Mouse (Mus musculus): ENCODE measurements around the gene Lmf2.
A peak's percentile ranks its signal among the peaks of the same experiment; 100 is the strongest.

The Lmf2 gene

GRCm38 (mm10) chr15:89355241-89356187, at the start of gene Lmf2, which contains the start of gene Ncaph2:
TSS of gene Lmf2 (minus strand) at chr15:89355659.
TSS of gene Ncaph2 (plus strand) at chr15:89355719.
- peak; percentile 95 for DNase-seq

DNA sequence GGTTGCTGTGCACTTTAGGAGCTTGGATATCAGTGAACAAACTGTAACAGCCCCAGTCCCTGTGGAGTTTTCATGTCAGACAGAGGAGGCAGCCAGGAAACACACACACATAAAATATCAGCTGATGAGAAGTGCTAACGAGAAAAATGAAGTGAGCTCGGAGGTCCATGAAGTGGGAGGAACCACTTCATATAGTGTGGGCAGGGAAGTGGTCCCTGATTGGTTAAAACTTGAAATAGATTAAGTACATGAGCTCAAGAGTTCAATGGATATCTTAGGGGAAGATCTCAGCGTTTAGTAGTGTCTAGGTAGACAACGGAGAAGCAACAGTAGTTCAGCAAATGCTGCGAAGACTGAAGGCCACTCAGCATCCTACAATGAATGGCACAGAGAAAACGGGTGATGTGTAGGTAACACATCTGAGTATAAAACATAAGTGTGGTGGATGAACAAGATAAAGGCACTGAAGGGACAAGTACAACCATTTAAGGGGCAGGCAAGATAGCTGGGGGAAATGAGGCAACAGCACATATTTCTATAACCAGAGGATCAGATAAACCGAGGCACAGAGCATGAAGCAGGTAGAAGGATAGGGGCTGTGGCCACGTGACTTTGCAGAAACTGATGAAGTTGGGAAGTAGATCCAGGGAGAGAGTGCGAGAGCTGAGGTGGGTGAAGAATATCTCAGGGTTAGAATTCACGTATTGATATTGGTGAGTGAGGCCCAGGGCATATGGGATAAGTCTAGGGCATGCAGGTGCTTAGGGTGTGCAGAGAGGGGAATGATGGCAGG, 49.6 kb upstream of the Lmf2 start:
- DNase-seq, result no peak

GRCm38 (mm10) chr15:89402471-89402870, 47.0 kb upstream of the Lmf2 start:
- DNase-seq, result no peak

DNA sequence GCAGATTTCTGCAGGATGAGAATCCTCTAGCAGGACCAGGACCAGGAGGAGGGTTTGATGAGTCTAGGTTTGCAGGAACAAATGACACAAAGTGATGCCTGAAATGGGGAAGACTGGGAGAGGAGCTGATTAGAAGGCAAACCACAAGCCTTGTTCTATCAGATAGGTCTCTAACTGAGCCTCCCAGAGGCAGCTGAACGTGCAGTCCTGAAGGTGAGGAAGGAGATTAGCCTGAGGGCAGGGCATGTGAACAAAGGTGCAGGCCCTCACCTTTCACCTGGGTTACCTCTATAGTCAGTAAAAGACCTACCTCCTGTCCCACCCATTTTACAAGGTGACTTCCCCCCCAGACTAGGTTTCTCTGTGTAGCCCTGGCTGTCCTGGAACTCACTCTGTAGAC, 44.3 kb upstream of the Lmf2 start:
- no peak for DNase-seq

DNA sequence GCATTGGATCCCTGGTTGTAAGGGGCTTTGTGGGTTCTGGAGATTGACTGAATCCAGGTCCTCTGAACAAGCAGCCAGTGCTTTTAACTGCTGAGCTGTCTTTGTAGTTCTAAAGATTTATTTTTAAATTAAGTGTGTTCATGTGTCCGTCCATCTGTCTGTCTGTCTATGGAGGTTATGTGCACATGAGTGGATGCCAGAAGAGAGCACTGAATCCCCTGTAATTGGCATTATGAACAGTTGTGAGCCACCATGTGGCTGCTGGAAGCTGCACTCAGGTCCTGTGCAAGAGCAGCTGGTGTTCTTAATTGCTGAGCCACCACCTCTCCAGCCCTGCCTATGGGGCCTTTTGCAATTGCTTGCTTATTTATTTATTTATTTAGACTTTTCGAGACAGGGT, 42.7 kb upstream of the Lmf2 start:
- no peak for DNase-seq

GRCm38 (mm10) chr15:89396883-89397282, 41.4 kb upstream of the Lmf2 start:
- no peak for DNase-seq

DNA sequence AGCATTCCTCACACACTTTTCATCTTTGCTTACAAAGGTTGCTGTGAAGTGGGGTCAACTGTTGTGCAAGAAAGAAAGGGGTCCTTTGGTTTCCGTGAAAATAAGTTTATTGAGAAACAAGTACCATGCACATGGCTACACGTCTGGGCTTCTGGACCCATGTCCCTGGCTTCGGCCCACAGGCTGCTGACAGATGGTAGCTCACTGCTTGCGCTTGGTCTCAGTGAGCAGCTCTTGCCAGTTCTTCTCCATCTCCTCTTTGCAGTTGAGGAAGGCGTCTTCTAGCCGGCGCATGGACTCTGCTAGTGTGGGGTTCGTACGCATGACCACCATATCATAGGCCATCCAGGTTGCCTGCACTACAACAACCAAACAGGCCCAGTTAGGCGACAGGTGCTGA, 34.6 kb upstream of the Lmf2 start:
- no peak for DNase-seq

GRCm38 (mm10) chr15:89387127-89387526, 31.7 kb upstream of the Lmf2 start:
- DNase-seq, result no peak

DNA sequence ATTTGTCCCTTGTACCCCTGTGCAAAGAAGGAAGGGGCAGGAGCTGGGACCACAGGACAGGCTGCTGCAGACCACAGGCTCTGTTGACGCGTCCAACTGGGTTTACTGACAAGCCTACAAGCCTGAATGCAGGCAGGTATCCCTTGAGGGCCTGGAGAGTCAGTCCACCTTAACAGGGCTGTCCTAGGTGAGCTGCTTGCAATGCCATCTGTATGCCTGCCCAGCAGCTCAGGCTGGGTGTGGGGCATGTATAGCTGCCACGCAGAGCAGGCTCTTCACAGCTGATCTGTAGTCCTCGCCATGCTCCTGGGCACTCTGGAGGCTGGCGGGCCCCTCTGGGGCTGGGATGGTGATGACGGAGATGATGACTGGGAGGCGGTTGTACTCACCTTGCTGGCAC, 29.2 kb upstream of the Lmf2 start, which contains the start of gene Klhdc7b:
Gene Klhdc7b, plus strand, starts transcription at position 301 of the 400 bp plus-strand sequence.
- no peak for DNase-seq

DNA sequence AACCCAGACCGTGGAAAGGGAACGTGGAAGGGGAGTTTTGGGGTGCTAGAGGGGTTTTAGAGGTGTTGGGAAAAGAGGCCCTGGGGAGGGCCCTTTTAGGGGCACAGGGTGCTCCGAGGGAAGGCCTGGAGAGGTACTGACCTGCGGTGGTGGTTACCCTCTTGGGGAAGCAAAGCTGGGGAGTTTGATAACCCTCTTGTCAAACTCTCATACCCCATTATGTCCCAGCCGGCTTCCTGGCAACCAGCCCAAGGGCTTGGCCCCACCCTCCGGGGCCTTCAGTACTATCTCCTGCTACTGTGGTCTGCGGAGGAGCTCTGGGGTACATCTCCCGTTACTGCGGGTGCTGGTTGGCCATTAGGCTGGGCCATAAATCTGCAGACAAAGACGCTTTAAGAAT, 24.0 kb upstream of the Lmf2 start:
- DNase-seq, result no peak

DNA sequence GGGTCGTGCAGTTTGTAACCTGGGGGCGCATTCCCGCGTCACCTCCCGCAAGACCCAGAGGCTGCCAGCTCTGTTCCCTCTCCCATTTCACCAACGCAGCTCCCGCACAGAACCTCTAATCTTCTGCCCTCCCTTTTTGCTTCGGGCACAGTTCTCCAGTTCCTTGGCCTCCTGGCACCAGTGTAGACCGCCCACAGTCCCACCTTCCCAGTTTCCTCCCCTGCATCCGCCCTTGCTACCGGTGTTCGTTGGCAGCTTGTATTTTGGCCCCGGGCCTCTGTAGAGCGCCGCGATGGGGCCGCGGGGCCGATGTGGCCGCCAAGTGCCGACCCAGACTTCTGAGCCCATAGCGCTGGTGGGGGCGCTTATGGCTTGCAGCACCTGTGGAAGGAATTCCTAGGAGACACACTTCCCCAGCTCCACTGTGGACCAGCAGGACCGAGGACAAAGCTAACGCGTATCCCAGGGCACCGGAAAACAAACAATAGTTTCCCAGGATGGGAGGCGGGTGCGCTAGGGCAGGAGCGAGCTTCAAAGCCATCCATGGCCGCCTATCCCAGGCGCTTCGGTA, 23.5 kb upstream of the Lmf2 start, which contains the start of gene Odf3b:
Gene Odf3b, minus strand, starts transcription at position 452 of the 571 bp plus-strand sequence.
- no peak for DNase-seq

DNA sequence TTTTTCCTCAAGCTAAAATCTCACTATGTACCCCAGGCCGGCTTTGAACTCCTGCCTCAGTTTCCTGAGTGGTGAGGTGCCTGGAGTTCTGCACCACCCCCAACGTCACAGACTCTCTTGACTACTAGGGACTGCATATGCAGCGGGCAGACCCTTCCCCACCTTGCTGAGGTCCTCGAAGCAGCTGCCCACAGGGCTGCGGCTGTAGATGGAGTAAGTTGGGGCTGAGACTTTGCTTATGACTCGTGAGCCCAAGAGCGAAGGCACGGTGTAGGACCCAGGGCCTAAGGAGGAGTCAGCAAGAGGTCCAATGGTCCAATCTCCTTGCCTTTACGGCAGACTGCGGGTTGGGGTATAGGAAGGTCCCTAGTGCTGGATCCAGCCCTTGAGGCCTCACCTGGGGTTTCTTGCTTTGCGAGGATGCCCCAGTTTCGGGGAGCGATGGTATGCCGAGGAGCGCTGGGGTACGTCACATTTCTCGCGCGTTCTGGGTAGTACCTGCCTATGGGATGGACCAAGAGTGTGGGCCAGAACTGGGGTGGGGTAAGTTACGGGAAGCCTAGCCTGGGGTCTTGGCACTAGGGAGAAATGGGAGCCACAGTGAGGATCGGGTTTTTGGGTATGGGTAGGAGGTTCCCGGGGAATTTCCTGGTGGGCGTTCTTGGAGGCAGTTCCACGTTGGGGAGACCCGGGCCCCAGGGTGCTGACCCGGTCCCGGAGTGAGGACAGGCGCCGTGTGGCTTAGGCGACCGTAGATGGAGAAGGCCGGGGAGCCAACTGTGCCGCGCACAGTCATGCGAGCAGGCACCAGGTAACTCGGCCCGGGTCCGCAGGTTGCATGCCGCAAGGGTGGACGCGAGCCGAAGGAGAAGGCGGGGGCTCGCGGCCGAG, 22.7 kb upstream of the Lmf2 start:
- no peak for DNase-seq

DNA sequence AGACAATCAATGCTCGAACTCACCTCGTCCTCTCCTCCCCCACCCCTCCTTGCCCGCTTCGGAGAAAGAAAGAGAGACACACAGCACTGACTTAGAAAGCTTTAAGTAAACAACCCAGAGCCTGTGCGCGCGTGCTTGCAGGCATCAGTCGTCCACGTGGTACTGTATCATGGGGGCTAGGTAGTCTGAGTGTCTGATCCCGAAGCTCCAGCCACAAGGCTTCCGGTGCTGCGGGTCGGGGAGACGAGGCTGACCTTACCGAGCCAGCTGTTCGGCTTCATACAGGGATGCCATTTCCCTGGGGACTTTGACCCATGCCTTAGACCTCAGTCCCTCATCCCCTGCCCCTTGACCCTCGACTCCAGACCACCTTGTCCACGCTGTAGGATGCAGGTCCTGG, 21.9 kb upstream of the Lmf2 start:
- no peak for DNase-seq

GRCm38 (mm10) chr15:89376957-89377356, 21.5 kb upstream of the Lmf2 start, which contains the start of gene Tymp:
TSS of gene Tymp (minus strand) at chr15:89377039.
- DNase-seq, result no peak

DNA sequence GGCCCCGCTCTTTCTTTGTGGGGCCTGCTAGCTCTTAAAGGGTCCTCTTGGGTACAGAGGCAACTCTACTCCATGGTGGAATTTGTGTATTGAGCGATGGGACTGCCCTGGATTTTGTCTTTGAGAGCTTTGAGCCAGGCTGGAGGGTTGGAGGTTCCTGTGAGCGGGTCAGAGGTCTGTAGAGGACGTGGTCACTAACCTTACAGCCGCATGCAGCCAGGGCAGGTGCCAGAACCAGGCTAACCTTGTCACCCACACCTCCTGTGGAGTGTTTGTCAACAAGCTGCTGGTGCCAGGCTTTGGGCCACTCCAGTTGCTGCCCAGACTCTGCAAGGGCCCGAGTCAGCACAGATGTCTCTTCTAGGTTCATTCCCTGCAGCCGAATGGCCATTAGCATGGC, 20.6 kb upstream of the Lmf2 start:
- no peak for DNase-seq

DNA sequence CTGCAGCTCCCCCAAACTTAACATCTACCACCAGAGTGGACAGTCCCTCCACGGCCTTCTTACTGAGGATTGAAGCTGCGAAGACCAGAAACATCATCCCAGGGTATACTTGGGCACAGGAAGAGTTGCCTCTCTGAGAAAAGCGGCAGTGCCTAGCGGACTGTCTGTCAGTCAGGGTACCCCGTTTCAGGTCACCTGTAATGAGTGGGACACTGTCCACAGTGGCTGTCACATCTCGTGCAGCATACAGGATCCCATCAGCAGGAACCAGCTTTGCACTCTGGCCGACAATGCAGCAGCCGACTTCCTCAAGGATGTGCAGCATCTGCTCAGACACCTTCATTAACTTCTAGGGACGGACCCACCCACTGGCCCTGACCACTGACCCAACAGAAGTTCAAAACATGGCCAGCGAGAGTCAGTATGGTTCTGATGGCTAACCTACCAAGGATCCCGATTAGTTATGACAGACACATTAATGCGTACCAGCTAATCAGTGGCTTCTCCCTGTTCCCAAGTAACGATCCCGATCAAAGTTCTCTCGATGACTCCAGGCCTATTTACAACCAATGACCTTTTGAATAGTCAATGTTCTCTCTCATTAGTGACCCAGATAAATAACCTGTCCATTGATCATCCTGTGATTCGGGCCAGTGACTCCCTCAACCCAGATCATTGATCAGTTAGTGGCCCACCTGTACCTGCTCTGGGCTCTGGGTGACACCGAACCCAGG, 19.5 kb upstream of the Lmf2 start:
- DNase-seq, result no peak

DNA sequence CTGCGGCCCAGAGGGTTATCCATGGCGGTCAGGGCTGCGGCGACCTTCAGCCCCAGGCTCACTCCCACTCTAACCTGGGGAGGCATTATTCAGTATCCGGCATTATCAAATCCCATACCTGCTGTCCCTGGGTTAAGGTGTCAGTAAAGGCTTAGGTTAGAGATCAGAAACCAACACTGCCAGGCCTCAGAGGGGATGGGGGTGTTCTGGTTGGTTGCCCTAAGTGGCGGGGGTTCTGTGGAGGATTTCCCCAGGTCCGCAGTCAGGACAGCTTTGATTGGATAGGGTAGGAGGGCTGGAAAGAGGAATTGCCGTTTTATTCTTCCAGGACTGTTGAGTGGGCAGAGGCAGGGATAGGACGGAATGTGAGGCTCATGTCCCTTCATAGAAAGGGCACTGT, 18.9 kb upstream of the Lmf2 start:
- no peak for DNase-seq

DNA sequence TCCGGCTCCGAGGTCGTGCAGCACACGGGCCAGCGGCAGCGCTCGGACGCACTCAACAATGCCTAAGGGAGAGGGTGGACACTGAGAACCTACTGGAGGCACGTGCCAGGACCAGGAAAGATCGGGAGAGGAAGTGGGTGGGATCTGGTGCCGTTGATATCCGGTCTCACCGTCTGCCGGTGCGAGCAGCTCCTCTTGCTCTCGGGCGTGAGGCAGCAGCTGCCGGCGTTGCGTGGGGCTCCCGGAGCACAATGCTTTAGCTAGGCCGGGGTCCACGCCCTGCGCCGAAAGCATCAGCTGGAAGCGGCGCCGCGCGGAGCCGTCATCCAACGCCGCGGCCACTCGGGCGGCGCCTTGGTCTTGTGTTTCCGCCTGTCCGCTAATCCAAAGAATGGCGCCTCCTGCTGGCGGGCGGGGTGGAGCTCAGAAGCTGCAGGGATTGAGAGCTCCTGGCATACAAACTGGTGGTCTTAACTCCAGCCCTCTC, 18.3 kb upstream of the Lmf2 start, which contains the start of gene Sco2:
Gene Sco2, minus strand, starts transcription at position 85 of the 487 bp plus-strand sequence.
- peak; percentile 99 for DNase-seq

GRCm38 (mm10) chr15:89373027-89373761, 17.7 kb upstream of the Lmf2 start:
- DNase-seq, result peak; percentile 90

DNA sequence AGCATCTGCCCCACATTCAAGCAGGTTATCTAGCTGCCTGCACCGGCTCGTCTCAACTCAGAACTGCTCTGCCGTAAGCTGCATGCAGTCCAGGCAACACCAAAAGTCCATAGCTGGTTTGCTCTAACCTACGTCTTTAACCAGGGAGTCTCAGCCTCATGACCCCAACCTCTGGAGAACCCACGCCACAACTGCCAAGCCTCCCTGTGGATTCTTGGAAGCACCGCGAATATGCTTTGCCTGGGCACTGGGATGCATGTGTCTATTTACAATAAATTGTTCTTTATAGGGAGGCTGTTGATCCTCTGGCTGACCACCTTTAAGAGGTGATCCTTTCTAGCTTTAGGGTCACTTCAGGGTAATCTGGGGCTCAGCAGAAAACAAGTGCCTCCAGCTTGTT, 17.1 kb upstream of the Lmf2 start:
- no peak for DNase-seq
